Mouse (Mus musculus) natural killer cell, adult 2 months (primary cell): ENCODE measurements around the gene Nsun2.
A peak's percentile ranks its signal among the peaks of the same experiment; 100 is the strongest.

ENCODE experiments used
- DNase-seq, 2 experiments: peaks; one replicate each; pipeline ENCODE4 v3.0.0; 2022; ENCODE audit warnings: low spot score in 2 of 2

Nsun2 gene

DNA sequence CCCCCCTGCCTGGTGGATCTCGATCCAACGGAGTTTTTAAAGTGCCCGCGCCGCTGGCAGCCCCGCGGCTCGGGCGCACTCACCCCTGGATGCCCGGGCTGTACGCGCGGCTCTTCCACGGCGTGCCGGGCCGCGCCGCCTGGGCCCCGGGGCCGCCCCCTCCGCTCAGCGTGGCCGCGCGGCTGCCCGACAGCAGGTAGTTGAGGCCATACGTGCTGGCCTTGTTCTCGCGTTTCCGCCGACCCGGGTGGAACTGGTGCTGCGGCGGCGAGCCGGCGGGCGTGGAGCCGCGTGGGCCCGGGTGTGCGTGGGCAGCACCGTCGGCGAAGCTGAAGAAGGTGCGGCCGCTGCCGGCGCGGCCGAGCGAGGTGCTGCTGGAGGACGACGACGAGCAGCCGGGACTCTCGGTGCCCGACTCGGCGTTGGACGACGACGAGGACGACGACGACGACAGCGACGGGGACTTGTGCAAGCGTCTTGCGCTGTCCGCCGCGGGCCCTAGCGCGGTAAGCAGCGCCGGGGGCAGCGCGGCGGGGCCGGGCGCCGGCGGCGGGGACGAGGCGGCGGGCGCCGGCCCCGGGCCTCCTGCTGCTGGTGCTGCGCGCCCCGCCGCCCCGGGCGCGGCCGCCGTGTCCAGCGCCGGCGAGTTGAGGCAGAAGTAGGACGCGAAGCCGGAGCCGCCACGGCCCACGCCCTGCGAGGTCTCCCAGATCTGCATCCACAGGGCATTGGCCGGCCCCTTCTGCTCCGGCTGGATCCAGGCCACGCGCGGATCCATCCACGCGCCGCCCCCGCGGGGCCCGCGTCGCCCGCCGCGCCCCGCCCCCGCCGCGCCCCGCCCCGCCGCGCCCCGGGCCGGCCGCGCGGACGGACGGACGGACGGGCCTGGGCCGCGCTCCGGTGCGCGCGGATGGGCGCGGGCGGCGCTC lies at the start of gene Nsun2:
TSS of gene Nsun2 (plus strand) at position 342 of the 929 bp plus-strand sequence.
- peak; percentile 15 to 24 for DNase-seq

DNA sequence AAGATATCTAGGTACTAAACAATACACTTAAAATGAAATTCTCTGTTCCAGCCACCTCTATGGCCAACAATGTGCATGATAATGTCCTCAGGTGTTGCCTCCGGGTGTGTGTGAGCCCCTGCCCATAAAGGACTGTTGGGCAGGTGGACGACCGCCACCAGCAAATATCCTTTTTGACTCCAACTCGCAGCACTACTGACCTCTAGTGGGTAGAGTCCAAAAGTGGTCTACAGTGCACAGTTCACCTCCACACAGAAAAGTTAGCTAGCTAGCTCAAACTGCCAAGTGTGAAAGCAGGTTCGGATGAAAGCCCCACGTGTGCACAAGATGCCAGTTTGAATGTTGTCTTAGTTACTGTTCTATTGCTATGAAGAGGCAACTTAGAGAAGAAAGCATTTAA lies 48.2 kb upstream of the Nsun2 start:
- no peak for DNase-seq

DNA sequence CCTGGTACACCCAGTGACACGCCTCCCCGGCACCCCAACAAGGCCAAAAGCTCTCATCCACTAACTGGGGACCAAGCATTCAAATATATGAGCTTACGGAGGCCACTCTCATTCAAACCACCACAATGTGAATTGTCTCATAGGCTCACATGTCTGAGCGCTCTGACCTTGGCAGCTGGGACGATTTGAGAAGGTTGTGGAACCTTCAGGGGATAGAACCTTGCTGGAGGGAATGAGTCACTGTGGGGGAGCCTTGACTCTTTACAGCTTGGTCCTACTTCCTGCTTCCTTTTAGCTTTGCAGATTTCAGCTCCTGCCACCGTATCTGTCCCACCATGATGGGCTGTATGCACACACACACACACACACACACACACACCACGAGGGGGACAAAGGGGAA lies 47.7 kb upstream of the Nsun2 start:
- no peak for DNase-seq

DNA sequence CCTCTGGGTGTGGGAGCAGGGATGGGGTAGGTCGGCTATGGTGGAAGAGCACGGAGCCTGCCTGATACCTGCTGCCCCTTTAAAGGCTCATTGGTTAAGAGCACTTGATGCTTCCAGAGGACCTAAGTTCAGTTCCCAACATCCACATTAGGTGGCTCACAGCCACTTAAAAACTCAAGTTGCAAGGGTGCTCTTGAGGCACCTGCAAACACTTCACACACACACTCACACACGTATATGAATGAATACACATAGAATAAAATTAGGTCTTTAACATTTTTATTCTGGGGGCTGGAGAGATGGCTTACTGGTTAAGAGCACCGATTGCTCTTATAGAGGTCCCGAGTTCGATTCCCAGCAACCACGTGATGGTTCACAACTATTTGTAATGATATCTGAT lies 46.4 kb upstream of the Nsun2 start:
- no peak for DNase-seq

DNA sequence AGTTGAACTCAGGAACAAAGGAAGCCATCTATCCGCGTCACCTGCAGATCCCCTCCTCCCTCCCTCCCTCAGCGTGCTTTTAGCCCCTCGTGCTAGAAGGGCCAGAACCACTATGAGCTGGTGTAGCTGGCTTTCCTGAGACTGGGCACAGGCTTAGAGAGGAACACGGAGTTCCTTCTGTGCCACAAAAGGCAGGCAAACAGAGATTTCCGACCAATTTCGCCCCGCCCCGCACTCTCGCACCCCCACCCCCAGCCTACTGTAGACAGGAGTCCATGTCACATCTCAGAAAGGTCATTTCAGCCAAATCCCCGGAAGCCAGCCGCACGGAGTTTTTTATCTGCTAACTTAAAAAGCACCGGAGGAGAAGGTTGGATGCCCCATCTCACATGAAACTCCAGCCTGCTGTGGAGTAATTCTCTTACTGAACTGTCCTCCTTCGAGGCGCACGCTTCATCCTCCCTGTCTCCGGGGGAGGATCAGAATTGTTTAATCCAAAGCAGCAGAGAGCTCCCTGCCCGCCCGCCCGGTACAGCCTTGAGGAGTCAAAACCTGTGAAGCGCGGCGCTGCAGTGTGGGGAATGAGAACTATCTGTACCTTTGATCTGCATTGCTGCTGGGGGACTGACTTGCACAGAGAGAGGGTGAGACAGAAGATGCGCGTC lies 45.8 kb upstream of the Nsun2 start:
- no peak for DNase-seq

DNA sequence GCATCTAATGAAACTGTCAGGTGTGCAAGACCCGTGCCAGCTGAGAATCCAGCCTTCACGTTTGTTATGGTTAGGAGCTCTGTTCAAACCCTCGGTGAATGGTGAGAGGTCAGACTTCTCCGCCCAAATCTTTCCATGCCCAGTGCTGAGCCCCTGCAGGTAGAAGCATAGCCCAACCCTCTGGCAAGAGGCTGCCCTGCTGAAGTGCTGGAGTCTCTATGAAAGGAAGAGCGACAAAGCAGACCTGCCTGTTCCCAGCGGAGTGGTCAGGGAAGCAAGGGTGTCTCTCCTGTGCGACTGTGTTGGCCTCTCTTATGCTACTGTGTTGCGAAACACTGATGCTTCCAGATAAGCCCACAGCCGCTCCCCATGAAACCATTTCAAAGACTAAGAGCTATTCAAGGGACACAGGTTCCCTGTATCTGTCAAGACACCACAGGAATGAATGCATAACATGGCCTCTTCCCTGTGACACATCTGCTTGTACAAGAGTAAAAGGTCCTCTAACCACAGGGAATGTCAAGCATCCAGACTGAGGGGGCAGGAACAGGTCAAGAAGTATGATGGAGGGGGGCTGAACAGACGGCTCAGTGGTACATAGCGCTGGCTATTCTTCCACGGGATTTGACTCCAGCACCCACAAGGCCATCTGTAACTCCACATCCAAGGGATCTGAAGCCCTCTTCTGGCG lies 44.8 kb upstream of the Nsun2 start:
- DNase-seq: no peak

DNA sequence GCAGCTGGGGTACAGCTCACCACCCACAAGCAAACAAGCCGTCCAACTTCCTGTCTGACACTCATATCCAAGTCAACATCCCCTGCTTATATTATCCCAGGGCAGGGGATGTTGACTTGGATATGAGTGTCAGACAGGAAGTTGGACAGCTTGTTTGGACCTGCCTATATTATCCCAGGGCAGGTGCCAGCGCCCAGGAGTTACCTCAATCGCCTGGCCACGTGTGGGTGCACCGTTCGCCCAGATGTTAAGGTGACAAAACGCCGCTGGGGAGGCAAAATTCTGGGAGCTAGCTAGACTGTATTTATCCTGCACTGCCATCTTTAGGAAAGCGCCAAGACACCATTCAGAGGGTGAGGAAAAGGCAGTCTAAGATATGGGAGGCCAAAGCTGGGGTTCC lies 43.8 kb upstream of the Nsun2 start:
- no peak for DNase-seq

DNA sequence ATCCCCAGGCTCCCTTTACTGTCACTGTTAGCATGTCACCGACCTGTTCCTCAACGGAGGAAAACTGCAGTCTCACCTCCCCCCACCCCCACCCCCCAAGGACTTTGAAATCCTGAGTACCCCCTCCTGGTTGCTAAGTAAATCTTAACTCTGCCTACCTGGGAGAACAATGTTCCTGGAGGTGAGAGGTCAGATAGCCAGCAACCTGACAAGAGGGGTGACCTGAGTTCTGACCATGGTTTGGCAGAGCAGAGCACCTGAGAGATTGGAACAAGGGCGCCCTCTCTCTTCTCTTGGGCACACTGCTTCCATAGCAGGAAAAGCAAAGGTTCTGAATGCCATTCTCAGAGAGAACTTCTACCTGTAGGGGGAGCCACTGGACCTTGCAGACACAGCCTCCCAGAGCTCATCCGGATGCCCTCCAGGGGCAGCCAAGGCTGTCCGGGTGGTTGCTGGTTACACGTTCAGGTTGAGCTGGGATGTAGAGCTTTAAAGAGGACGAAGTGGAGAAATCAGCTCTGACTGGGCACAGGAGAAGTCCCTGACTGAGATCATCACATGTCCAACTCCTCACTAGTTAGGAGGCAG lies 40.6 kb upstream of the Nsun2 start:
- peak; percentile 35 to 38 for DNase-seq

DNA sequence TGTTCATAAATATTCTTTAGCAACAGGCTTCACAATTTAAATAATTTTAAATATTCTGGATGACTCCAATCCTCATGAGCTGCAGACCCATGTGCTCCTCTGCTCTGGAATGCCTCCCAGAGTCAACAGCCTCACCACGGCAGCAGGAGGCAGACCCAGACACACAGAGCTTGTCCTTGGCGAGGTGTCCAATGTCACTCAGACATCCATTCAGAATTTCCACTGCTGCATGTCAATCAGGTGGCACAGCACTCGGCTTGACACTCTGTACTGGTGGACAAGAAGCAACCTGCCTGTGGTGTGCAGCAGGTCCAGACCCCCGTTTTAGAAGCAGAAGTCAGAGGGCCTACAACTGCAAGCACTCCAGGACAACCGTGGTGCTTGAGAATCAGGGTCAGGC lies 35.3 kb upstream of the Nsun2 start:
- no peak for DNase-seq

DNA sequence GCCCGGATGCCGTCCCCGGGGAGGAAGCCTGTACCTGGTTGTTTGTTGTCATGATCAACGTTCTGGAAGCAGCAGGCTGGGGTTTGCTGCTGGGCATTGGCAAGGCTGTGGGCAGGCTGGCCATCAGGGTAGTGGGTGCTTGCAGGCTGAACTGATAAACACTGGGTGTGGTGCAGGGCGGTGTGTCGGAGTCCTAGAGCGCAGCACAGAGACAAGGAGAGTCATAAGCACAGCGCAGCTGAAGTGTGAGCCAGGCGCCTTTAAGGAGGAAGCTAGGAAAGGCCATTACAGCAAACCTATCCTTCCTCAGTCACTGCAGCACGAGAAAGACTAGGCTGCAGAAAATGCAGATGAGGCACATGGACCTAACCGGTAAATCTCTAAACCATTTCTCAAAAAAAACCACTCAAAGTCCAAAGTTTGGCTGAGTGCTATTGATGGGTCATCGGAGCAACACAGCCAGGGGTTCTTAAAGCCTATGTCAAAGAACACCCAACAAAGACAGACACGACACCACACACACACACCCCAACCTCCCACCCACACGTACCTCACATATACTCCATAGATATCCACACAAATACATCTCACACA lies 31.3 kb upstream of the Nsun2 start:
- DNase-seq: no peak

DNA sequence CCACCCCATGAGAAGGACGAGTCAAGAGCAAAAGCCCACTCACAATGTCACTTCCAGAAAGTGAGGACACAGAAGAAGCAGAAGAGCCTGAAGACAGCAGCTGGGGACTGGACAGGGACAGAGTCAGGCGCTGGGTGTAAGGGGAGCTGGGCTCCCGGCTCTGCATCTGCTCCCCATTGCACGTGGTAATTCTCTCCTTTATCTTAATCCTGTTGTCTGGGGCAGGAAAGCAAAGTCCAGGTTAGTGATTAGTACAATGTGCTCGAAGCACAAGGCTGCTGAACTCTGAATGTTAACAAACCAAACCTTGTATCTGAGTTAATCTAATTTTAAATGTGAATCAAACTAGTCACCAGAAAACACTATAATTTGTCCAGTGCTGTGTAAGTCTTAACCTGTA lies 30.7 kb upstream of the Nsun2 start:
- no peak for DNase-seq

DNA sequence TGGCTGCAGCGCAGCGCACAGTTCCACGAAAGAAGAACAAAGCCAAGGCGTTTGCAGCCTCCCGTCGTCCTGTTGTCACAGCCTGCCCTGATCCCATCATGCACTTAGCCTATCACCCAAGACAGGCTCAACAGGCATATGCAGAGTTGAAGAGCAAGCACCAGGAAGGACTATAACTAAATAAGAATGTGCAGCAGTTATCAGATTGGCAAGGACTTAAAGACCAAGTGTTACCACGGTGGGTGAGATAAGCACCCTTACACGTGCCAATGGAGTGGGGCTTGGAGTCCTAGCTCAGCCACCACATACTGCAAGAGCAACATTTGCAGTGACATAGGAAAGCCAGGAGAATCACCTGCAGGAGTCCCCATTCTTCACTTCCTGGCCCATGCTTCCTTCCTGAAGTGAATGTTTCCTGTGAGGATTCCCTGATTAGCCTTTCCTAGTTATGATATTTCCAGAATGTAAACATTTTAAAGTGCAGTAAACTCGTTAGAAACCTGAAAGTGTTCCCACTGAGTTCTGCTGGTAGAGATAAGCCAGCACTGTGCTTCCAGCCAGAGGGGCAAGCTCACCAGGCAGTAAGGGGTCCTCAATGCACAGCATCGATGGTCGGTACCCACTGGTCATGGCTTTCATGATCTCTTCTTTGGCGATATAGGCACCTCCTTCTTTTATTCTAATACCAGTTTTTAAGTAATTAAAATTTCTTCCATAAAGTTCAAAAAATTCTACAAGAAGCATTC lies 27.0 kb upstream of the Nsun2 start:
- no peak for DNase-seq

DNA sequence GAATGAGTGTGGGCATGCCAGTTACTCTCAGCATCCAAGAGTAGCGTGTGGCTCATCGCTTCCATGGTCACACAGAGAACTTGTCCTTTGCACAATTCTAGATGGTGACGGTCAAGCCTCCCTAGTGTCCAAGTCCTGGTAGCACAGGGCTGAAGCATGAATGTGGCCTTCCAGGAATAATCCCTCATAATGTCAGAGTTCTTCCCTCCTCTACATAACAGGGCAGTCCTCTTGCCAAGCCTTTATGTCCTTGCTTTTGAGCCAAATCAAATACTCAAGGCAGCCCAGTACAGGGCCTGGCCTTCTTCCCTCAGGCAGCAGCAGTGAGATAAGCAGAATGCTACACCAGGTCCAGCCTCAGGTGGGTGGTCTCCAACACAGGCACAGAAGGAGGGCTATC lies 25.9 kb upstream of the Nsun2 start:
- DNase-seq: no peak

DNA sequence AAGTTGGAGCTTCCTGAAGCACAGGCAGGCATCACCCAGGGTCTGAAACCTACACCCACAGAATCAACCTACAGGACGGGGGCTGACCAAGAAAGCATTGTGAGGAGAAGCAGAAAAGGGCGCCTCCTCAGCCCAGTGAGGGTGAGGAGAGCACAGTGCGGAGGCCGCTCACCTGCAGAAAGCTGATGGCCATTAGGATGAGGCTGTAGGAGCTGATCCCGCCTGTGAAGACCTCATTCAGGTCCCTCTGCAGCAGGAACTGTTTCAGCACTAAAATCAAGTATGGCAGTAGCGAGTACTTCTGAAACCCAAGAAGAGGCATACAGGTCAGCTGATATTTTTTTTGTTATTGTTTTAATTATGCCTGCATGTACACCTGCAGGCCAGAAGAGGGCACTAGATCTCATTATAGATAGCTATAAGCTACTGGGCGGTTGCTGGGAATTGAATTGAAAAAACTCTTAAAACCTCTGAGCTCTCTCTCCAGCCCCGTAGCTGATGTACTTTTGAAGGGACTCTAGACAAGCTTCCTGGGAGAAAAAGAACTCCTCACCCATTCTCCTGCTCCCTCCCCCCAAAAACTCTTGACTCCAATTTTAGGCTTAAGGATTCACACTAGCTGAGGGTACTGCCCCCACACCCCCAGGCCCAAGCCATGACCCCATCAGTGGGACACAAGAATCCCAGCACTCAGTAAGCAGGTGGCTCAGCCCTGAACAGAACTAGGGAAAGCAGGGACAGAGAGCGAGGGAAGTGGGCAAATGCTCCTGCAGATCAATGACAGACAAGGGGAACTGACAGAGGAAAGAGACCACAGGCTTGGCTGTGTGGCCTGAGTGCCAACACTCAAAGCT lies 23.9 kb upstream of the Nsun2 start:
- peak; percentile 10 to 19 for DNase-seq

DNA sequence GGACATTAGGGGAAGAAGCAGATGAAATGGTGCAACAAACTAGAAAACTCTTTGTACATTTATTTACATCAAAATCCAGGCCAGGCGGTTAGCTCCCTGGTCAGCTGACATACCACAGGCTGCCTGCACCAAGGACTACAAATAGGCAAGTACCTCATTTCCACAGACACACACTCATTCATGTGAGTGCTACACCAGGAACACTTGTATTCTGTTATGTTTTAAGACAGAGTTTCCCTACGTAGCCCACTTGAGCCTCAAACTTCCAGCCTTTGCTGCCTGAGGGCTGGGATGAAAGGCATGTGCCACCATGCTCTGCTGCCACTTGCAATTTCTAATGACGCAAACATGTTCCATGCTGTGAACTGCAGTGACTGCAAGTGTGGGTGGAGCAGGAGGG lies 18.5 kb upstream of the Nsun2 start:
- no peak for DNase-seq

DNA sequence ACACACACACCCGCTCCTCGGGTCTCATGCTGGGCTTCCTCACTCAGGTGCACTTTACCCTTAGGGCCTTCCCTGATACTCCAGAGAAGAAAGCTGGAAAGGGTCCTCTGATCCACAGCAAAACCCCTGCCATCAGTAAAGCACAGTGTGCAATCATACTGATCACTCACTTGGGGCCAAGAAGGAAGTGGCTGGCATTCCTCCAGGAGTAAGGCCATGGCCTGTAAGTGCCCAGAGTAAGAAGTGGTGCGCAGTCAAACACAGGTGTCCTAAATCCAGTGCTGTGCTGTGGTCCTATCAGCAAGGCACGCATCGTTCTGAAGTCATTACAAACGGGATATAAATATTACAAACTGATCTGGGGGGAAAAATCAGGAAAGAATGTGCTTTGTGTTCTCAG lies 16.1 kb upstream of the Nsun2 start:
- no peak for DNase-seq

DNA sequence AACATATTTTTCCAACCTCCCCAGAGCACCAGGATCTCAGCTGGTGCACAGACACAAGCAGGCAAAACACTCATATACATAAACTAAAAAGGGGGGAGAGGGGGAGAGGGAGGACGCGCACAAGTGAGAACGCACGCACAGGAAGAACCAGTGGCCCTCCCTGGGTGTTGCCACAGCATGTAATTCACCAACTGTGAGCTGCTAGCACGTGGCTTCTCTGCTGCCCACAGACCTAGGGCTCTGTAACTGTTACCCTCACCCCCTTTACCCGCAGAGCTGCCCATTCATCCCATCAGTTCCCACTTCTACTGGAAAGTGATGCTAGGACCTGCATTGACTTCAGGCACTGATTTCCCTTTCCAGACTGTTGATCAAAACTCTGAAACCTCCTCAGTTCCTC lies 14.4 kb upstream of the Nsun2 start:
- peak in 1 of 2 experiments; percentile 19 for DNase-seq

DNA sequence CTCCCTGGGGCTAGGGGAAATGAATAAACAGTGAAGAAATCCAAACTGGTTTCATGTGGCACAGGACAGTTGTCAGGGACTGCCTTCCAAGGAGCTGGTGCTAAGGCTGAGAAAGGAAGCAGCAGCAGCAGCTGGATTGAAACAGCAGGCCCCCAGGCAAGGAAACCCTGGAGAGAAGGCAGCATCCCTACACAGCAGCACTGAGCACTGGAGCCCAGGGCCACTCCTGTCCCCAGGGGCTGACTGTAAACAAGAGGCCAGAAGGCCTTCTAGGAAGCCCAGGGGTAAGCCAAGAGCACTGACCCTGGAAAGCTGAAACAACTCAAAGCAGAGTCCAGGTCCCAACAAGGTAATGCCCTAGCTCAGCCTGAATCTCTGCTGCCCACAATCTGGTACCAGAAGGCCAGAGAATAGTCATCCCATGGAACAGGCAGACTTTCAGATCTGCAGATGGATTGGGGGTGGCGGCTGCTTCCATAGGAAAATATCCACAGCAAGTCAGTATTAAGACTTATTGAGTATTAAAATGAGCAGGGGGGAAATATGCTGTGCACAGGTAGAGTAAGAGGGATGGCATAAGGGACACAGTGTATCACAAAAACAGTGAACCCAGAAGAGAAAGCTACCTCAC lies 11.3 kb upstream of the Nsun2 start:
- DNase-seq: no peak

DNA sequence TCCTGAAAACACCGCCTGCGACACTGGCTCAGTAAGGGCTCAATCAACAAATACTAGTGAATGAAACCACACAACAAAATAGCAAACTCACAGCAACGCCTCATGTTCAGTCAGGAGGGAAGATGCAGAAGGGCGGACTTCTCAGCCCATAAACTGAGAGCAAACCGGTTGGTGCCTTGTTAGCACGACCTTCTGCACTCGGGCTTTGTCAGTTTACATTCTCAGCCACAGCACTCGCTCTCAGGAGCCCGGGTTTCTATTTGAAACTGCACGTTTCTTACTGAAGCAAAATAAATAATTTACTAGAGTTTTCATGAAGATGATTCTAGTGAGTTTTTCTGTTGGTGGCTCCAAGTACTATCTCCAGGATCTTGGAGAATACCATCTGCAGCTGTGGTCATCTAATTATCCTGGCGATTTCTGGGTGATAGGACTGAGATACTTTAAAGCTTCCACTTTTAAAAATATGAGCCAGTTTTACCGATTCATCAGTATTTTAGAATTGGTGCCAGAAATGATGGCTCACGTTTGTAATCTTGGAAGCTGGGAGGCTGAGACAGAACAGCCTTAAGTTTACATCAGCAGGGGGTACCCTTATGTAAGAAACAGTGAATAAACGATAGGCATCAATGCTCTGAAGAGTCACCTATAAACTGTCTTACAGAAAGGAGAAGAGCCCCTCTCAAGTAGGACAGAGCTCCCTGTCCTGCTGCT lies 9.9 kb upstream of the Nsun2 start:
- DNase-seq: no peak
